Mouse (Mus musculus) liver, embryonic 11.5 days (tissue): ENCODE data around the gene Gm14401. TPM values are rescaled to one million over a fixed set of nuclear protein-coding genes. Genes with fewer than 3 reads are reported as not detected.
"Not testable (repeated sequence)": the region's sequence is repeated elsewhere in the genome, so short reads cannot be mapped to it uniquely, and the experiment has no call there.

Experiments used
- ATAC-seq: fragments of 200-750 bp; cut with Nextera tagmentation; replicated peaks from 2 replicates; pipeline ENCODE4 v1.8.0; 2017; ENCODE audit warnings: moderate number of reproducible peaks, mild to moderate bottlenecking, moderate TSS enrichment, moderate library complexity; ENCODE audit not compliant: low FRiP score
- DNase-seq: peaks from one replicate; pipeline ENCODE4 v3.0.0-alpha.2; 2017; ENCODE audit warnings: low spot score
- H3K27ac ChIP-seq: fragments of 300-500 bp; sonication (generic); 2 replicates; pipeline ENCODE4 v1.5.1; 2014; ENCODE audit warnings: mild to moderate bottlenecking, low read depth, low read length, control low read depth
- H3K27me3 ChIP-seq: fragments of 300-500 bp; sonication (generic); replicated peaks from 2 replicates; pipeline ENCODE4 v1.6.1; 2014; ENCODE audit warnings: low read length, mixed read lengths; ENCODE audit not compliant: control insufficient read depth, insufficient read depth
- H3K36me3 ChIP-seq: fragments of 300-500 bp; sonication (generic); 2 replicates; pipeline ENCODE4 v1.6.1; 2014; ENCODE audit warnings: mild to moderate bottlenecking, low read length, moderate library complexity, mixed read lengths; ENCODE audit not compliant: control insufficient read depth, insufficient read depth
- H3K4me1 ChIP-seq: fragments of 300-500 bp; sonication (generic); replicated peaks from 2 replicates; pipeline ENCODE4 v1.6.1; 2014; ENCODE audit warnings: low read length, mixed read lengths; ENCODE audit not compliant: control insufficient read depth, insufficient read depth
- H3K4me2 ChIP-seq: fragments of 300-500 bp; sonication (generic); 2 replicates; pipeline ENCODE4 v1.6.1; 2014; ENCODE audit warnings: mild to moderate bottlenecking, control low read depth, moderate library complexity
- H3K4me3 ChIP-seq: fragments of 300-500 bp; sonication (generic); 2 replicates; pipeline ENCODE4 v1.5.1; 2014; ENCODE audit warnings: low read depth, low read length, control low read depth
- H3K9ac ChIP-seq: fragments of 300-500 bp; sonication (generic); 2 replicates; pipeline ENCODE4 v1.6.1; 2014; ENCODE audit warnings: low read depth, low read length, control low read depth
- H3K9me3 ChIP-seq: fragments of 300-500 bp; sonication (generic); 2 replicates; pipeline ENCODE4 v1.6.1; 2016; ENCODE audit warnings: low read length, inconsistent platforms, mixed read lengths; ENCODE audit not compliant: control insufficient read depth
- WGBS: fragments of 180-500 bp; shearing (Covaris S2); extraction: QIAGEN DNeasy Blood & Tissue Kit; methylation state at CpG from one replicate; pipeline ENCODE4 v1.1.7; 2014; 5-methylcytosine and 5-hydroxymethylcytosine counted together
- polyA plus RNA-seq: library from polyadenylated mRNA; unstranded; fragments of >200 nt; fragmentation: Nextera tagmentation; extraction: Ambion mirVana; gene quantifications from 2 replicates; pipeline ENCODE4 v1.2.1, GENCODE M21; 2014

Gm14401 gene
- 0.19 TPM in 1 of 2 replicates, not detected in the other for polyA plus RNA-seq

- H3K4me1 ChIP-seq, H3K36me3 ChIP-seq, H3K27ac ChIP-seq, H3K4me2 ChIP-seq, H3K4me3 ChIP-seq, ATAC-seq, H3K27me3 ChIP-seq, H3K9ac ChIP-seq, H3K9me3 ChIP-seq, DNase-seq: not testable (repeated sequence)
- WGBS: 56% methylated on average over 7 of the region's 7 CpGs
Measured at GRCm38 (mm10) chr2:177073432-177074423, at the start of gene Gm14401. Gene Gm14401 (plus strand): TSS chr2:177074320.

- DNase-seq, H3K9me3 ChIP-seq, ATAC-seq, H3K27ac ChIP-seq, H3K4me2 ChIP-seq, H3K4me3 ChIP-seq, H3K4me1 ChIP-seq, H3K27me3 ChIP-seq, H3K9ac ChIP-seq, H3K36me3 ChIP-seq: not testable (repeated sequence)
- 80% methylated on average over 1 of the region's 1 CpGs for WGBS
Measured at GRCm38 (mm10) chr2:177072807-177073206, 1.3 kb upstream of the Gm14401 start.

GRCm38 (mm10) chr2:177075015-177075414 is 895 bp downstream of the Gm14401 start:
- not testable (repeated sequence) for H3K27me3 ChIP-seq, H3K9me3 ChIP-seq, H3K27ac ChIP-seq, DNase-seq, H3K36me3 ChIP-seq, H3K4me1 ChIP-seq, ATAC-seq, H3K9ac ChIP-seq, H3K4me2 ChIP-seq, H3K4me3 ChIP-seq

GRCm38 (mm10) chr2:177079866-177080265 is 5.7 kb downstream of the Gm14401 start:
- H3K4me1 ChIP-seq, DNase-seq, H3K27ac ChIP-seq, H3K9me3 ChIP-seq, H3K4me2 ChIP-seq, H3K9ac ChIP-seq, H3K4me3 ChIP-seq, ATAC-seq, H3K36me3 ChIP-seq, H3K27me3 ChIP-seq: not testable (repeated sequence)
- 81% methylated on average over 1 of the region's 1 CpGs for WGBS

DNA sequence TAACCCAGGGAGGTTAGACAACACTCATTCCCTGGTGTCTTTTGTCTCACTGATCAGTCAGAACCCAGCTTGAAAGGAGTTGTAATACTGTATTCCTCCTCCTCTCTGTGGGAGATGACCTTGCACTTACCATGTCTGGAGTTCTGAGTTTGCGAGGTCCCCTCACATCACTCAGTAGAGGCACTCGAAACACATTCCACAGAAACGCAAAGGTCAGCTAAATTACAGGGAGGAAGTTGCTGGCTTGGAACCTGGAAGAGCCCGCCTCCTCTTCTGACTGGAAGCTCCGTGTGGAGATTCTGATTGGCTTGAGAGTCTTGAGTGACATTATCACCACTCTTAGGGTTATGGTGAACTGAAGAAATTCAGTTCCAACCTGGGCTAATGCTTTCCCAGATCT is 35.0 kb downstream of the Gm14401 start:
- H3K4me3 ChIP-seq, H3K9me3 ChIP-seq, DNase-seq, H3K4me2 ChIP-seq, H3K9ac ChIP-seq, H3K27ac ChIP-seq, H3K36me3 ChIP-seq, H3K27me3 ChIP-seq, ATAC-seq, H3K4me1 ChIP-seq: not testable (repeated sequence)
- WGBS: 69% methylated on average over 5 of the region's 5 CpGs

- H3K4me1 ChIP-seq, H3K9ac ChIP-seq, ATAC-seq, H3K27me3 ChIP-seq, H3K4me2 ChIP-seq, H3K27ac ChIP-seq, H3K4me3 ChIP-seq, H3K9me3 ChIP-seq, H3K36me3 ChIP-seq, DNase-seq: not testable (repeated sequence)
- WGBS: 54% methylated on average over 1 of the region's 1 CpGs
Measured at GRCm38 (mm10) chr2:177129097-177129496, 55.0 kb downstream of the Gm14401 start.

Other genes starting within 250 kb of the Gm14401 start
- not detected in 2 replicates for gene Gm14408, start 243.2 kb upstream of the Gm14401 start, polyA plus RNA-seq
- 11.3 and 12.2 TPM in 2 replicates for gene Gm14296, start 146.5 kb upstream of the Gm14401 start, polyA plus RNA-seq
- 6.7 and 7.4 TPM in 2 replicates for gene Gm14419, start 73.4 kb upstream of the Gm14401 start, polyA plus RNA-seq
- gene Gm14410, start 132.1 kb downstream of the Gm14401 start, polyA plus RNA-seq: 13.1 and 13.2 TPM in 2 replicates
- gene Gm14409, start 192.7 kb downstream of the Gm14401 start, polyA plus RNA-seq: not detected in 2 replicates
- 0.14 and 0.45 TPM in 2 replicates for gene Gm14412, start 250.0 kb downstream of the Gm14401 start, polyA plus RNA-seq